Mouse (Mus musculus): ENCODE measurements around the gene Batf. TPM values are rescaled to one million over a fixed set of nuclear protein-coding genes. Genes with fewer than 3 reads are reported as not detected.
"Not testable (repeated sequence)": the region's sequence is repeated elsewhere in the genome, so short reads cannot be mapped to it uniquely, and the experiment has no call there.

Gene Batf
- polyA plus RNA-seq, 1 experiment from 2014 or later: 3.5 TPM

DNA sequence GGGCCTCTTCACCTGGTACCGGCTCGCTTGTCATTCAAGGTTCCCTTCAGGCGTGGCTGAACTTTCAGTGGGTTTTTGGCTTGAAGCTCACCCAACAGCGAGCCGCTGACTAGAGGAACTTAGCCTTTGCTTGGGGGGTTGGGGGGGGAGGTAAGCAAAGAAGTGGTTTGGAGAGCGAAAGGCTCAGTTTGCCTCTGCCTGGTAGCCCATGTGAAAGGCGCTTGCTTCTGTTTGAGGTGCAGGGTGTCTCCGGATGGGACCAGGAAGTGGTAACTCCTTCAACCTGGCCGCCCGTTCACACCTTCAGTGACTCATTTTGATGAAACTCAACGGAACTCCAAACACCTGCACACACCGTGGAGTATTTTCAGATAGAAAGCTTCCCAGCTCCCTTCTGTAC is 25.6 kb upstream of the Batf start:
- Histone ChIP-seq H3K4me1 (0 out of 2 replicates have a peak, but pooled peaks cover 2% of the 10 kb centered on the region), H3K27ac (no peak overlapping the region), H3K36me3 (no peaks in the 10 kb centered on the region), H3K4me2 (no peak overlapping the region), H3K4me3 (replicated peaks) (no peak overlapping the region), H3K9ac (no peak overlapping the region), H3K9me3 (replicated peaks) (no peaks in the 10 kb centered on the region), H3K27me3 (no peaks in the 10 kb centered on the region)
- no peak for ATAC-seq (replicated peaks; ENCODE audit: low FRiP score)
- WGBS: 93% methylated on average over 12 of the region's 12 CpGs

DNA sequence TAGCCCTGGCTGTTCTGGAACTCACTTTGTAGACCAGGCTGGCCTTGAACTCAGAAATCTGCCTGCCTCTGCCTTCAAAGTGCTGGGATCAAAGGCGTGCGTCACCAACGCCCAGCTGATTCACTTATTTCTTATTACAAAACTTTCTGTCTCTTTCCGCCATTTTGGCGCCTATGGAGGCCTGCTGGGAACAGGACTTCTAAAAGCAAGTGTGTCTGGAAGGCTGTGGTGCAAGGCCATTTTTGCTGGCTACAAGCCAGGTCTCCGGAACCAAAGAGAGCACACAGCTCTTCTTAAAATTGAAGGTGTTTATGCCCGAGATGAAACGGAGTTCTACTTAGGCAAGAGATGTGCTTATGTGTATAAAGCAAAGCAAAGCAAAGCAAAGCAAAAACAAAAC is 24.2 kb upstream of the Batf start:
- not testable (repeated sequence) for H3K4me1 ChIP-seq; H3K4me2 ChIP-seq; H3K27ac ChIP-seq; H3K9ac ChIP-seq; H3K4me3 ChIP-seq (replicated peaks); H3K9me3 ChIP-seq (replicated peaks); H3K27me3 ChIP-seq; ATAC-seq (replicated peaks; ENCODE audit: low FRiP score); H3K36me3 ChIP-seq
- WGBS: 92% methylated on average over 8 of the region's 8 CpGs

DNA sequence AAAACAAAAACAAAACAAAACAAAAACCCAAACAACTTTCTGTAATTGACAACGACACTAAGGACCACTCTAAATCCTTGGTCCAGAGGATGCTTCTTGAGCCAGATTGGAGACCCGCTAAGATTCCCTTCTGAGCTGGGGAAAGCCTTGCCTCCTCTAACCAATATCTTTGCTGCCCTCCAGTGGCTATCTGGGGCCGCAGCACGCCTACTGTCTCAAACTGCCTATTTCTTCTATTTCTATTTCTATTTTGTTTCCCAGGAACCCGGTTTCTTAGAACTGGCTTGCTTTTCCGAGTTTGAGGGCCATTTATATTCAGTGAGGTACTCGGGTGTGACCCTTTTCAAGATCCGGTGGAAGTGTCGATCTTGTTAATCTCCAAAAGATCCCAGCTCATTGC is 23.6 kb upstream of the Batf start:
- ATAC-seq (replicated peaks; ENCODE audit: low FRiP score): no peak
- Histone ChIP-seq H3K9me3 (replicated peaks) (no peaks in the 10 kb centered on the region), H3K36me3 (no peaks in the 10 kb centered on the region), H3K4me1 (0 out of 2 replicates have a peak, but pooled peaks cover 2% of the 10 kb centered on the region), H3K27ac (no peak overlapping the region), H3K4me3 (replicated peaks) (no peak overlapping the region), H3K9ac (no peak overlapping the region), H3K27me3 (no peaks in the 10 kb centered on the region), H3K4me2 (peak overlapping the region; percentile 30)
- WGBS: 11% methylated on average over 9 of the region's 9 CpGs

DNA sequence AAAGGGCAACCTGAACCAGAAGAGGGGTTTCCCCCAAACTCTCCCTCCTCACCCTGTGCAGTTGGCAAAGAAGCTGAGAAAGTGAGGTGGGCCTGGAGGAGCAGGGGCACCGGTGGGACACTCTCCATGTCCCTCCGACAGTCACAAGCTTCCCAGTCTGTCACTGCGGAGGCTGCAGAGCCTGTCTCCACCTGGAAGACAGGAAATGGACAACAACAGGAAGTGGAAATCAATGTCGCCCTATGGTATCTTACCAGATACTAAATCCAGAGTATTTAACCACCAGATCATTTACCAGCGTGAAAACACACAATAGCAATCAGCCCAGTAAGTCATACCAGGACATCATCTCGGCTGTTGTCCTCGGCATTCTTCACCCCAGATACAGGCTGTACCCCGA is 20.4 kb upstream of the Batf start:
- no peak for ATAC-seq (replicated peaks; ENCODE audit: low FRiP score)
- Histone ChIP-seq H3K27me3 (no peaks in the 10 kb centered on the region), H3K4me3 (replicated peaks) (no peak overlapping the region), H3K27ac (no peak overlapping the region), H3K4me2 (no peak overlapping the region), H3K36me3 (no peaks in the 10 kb centered on the region), H3K9me3 (replicated peaks) (no peaks in the 10 kb centered on the region), H3K4me1 (0 out of 2 replicates have a peak, but pooled peaks cover 9% of the 10 kb centered on the region), H3K9ac (no peak overlapping the region)
- 83% methylated on average over 8 of the region's 8 CpGs for WGBS

DNA sequence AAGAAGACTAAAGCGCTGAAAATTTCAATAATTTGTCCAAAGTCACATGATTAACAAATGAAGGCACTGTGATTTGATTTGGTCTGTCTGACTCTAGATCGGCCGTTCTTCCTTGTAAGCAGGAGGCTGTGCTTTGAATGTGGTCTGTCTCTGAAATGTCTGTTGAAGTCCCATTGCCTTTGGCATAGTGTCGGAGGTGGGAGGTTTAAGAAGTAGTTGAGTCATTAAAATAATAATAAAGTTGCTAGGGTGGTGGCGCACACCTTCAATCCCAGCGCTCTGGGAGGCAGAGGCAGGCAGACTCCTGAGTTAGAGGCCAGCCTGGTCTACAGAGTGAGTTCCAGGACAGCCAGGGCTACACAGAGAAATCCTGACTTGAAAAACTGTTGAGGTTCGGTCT is 19.4 kb upstream of the Batf start:
- Histone ChIP-seq H3K27me3 (no peaks in the 10 kb centered on the region), H3K27ac (no peak overlapping the region), H3K4me1 (0 out of 2 replicates have a peak, but pooled peaks cover 9% of the 10 kb centered on the region), H3K4me2 (no peak overlapping the region), H3K36me3 (no peaks in the 10 kb centered on the region), H3K9ac (no peak overlapping the region), H3K9me3 (replicated peaks) (no peaks in the 10 kb centered on the region), H3K4me3 (replicated peaks) (no peak overlapping the region)
- ATAC-seq (replicated peaks; ENCODE audit: low FRiP score): no peak
- 91% methylated on average over 7 of the region's 7 CpGs for WGBS

DNA sequence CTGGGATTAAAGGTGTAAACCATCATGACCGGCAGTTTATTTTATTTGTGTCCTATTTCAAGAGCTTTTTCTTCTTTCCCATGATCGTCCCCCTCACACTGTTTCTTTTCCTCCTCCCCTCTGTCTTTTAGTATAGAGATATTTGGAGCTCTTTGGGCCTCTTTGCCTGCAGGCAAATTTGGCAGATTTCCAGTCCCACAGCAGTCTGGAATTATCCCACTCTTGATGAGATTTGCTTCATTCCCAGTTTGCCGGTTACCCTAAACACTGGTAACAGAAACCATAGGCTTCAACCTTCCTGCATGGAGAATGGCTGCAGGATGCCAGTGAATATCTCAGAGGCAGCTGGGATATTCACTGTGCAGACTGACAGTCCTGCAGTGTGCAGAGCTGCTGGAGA is 17.8 kb upstream of the Batf start:
- ATAC-seq (replicated peaks; ENCODE audit: low FRiP score): no peak
- no peaks in the 10 kb centered on the region for H3K9me3 ChIP-seq (replicated peaks)
- no peak overlapping the region for H3K9ac ChIP-seq
- H3K27ac ChIP-seq: no peak overlapping the region
- H3K36me3 ChIP-seq: no peaks in the 10 kb centered on the region
- 56% methylated on average over 3 of the region's 3 CpGs for WGBS
- no peak overlapping the region for H3K4me2 ChIP-seq
- 0 out of 2 replicates have a peak, but pooled peaks cover 7% of the 10 kb centered on the region for H3K4me1 ChIP-seq
- H3K27me3 ChIP-seq: no peaks in the 10 kb centered on the region
- no peak overlapping the region for H3K4me3 ChIP-seq (replicated peaks)

DNA sequence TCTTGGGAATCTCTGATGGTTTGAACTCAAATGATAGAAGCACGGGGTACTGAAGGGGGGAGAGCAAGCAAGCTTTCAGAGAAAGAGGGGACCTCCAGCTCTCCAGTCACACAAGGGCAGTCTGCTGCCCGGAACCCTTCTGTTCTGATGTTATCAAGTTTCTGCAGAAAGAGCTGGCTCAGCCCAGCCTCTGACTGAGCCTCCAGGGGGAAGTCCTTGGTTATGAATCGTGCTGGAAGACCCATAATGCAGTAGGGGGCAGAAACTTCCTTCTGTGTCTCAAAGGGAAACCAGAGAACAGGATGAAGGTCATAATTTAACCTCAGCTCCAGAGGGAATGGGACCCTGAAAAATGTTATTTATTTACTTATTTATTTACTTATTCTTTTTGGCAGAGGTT is 16.4 kb upstream of the Batf start:
- Histone ChIP-seq H3K36me3 (no peaks in the 10 kb centered on the region), H3K27me3 (no peaks in the 10 kb centered on the region), H3K9me3 (replicated peaks) (no peaks in the 10 kb centered on the region), H3K27ac (peak overlapping the region; percentile 27; the same call in 1 of the 2 replicates), H3K4me3 (replicated peaks) (no peak overlapping the region), H3K4me1 (0 out of 2 replicates have a peak, but pooled peaks cover 7% of the 10 kb centered on the region), H3K4me2 (no peak overlapping the region), H3K9ac (no peak overlapping the region)
- no peak for ATAC-seq (replicated peaks; ENCODE audit: low FRiP score)
- WGBS: 43% methylated on average over 3 of the region's 3 CpGs

DNA sequence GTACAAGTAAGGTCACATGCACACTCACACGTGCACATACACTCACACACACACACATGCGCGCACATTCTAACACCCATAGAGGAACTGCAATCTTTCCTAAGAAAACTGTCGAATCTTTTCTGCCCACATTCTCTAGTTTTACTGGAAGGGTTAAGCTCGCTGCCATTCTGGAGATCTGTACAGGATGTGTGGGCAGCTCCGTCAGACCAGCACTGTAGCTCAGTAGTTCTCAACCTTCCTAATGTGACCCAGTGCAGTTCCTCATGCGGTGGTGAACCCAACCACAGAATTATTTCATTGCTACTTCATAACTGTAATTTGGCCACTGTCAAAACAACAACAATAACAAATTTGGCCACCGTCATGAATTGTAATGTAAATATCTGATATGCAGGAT is 12.6 kb upstream of the Batf start:
- no peak for ATAC-seq (replicated peaks; ENCODE audit: low FRiP score)
- Histone ChIP-seq H3K9ac (no peak overlapping the region), H3K4me1 (0 out of 2 replicates have a peak, but pooled peaks cover 4% of the 10 kb centered on the region), H3K36me3 (no peaks in the 10 kb centered on the region), H3K4me3 (replicated peaks) (no peak overlapping the region), H3K27ac (no peak overlapping the region), H3K4me2 (no peak overlapping the region), H3K27me3 (no peaks in the 10 kb centered on the region), H3K9me3 (replicated peaks) (no peaks in the 10 kb centered on the region)
- 86% methylated on average over 8 of the region's 8 CpGs for WGBS

DNA sequence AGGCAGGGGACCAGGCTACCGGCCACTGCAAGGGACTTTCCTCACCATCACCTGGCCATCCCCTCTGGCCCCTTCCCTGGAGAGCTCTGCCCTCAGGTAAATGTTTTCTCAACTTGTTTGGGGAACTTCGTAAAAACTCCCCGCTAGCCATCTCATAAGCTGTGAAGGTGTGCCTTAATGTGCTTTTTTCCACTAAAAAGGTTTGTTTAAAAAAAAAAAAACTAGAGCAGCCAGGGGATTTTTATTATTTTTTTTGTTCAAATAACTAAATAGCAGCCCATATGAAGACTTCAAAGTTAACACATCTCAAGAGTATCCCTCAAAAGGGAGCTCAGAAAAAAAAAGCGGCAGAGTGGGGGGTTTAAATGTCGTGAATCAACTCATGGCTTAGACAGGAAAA is 7.4 kb upstream of the Batf start:
- H3K9ac ChIP-seq: no peak overlapping the region
- 77% methylated on average over 5 of the region's 5 CpGs for WGBS
- H3K27ac ChIP-seq: no peak overlapping the region
- no peak overlapping the region for H3K4me2 ChIP-seq
- H3K9me3 ChIP-seq (replicated peaks): no peaks in the 10 kb centered on the region
- no peaks in the 10 kb centered on the region for H3K36me3 ChIP-seq
- H3K4me1 ChIP-seq: no peaks in the 10 kb centered on the region
- no peaks in the 10 kb centered on the region for H3K27me3 ChIP-seq
- H3K4me3 ChIP-seq (replicated peaks): no peak overlapping the region
- no peak for ATAC-seq (replicated peaks; ENCODE audit: low FRiP score)

DNA sequence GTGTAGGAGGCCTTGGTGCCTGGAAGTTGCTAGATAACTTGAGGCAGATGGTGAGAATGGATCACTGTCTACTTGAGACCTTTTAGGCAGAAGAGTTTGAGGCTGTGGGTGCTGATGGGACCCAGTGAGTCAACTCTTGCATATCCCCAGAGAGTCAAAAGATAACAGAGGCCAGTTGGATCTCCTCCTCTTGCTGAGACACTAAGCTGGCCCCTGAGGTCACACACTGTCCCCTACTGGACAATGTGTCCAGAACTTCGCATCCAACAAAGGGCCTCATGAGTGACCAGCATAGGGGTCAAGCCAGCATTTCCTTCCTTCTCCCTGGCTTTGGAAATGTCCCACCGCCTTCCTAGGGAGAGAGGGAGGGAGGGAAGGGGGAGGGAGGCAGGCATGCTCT is 6.7 kb upstream of the Batf start:
- Histone ChIP-seq H3K27me3 (no peaks in the 10 kb centered on the region), H3K9ac (no peak overlapping the region), H3K9me3 (replicated peaks) (no peaks in the 10 kb centered on the region), H3K4me2 (no peak overlapping the region), H3K36me3 (no peaks in the 10 kb centered on the region), H3K4me3 (replicated peaks) (no peak overlapping the region), H3K27ac (no peak overlapping the region), H3K4me1 (no peaks in the 10 kb centered on the region)
- no peak for ATAC-seq (replicated peaks; ENCODE audit: low FRiP score)
- WGBS: 73% methylated on average over 2 of the region's 2 CpGs

DNA sequence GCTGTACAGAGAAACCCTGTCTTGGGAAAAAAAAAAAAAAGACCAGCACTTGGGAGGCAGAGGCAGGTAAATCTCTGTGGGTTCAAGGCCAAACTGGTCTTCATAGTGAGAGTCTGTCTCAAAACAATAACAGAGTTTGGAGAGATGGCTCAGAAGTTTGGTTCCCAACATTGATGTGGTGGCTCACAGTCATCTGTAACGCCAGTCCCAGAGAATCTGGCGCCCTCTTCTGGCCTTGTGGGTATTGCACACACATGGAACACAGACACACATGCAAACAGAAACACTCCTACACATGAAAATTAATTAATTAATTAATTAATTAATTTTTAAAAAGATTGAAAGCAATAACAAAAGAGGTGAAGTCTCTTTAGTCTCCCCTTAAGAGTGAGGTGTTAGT is 4.1 kb upstream of the Batf start:
- Histone ChIP-seq H3K27me3 (no peaks in the 10 kb centered on the region), H3K36me3 (no peaks in the 10 kb centered on the region), H3K9me3 (replicated peaks) (no peaks in the 10 kb centered on the region), H3K4me3 (replicated peaks) (no peak overlapping the region), H3K4me1 (peaks cover 10% of the 10 kb centered on the region), H3K27ac (no peak overlapping the region), H3K4me2 (no peak overlapping the region), H3K9ac (no peak overlapping the region)
- WGBS: 48% methylated on average over 2 of the region's 2 CpGs
- no peak for ATAC-seq (replicated peaks; ENCODE audit: low FRiP score)

DNA sequence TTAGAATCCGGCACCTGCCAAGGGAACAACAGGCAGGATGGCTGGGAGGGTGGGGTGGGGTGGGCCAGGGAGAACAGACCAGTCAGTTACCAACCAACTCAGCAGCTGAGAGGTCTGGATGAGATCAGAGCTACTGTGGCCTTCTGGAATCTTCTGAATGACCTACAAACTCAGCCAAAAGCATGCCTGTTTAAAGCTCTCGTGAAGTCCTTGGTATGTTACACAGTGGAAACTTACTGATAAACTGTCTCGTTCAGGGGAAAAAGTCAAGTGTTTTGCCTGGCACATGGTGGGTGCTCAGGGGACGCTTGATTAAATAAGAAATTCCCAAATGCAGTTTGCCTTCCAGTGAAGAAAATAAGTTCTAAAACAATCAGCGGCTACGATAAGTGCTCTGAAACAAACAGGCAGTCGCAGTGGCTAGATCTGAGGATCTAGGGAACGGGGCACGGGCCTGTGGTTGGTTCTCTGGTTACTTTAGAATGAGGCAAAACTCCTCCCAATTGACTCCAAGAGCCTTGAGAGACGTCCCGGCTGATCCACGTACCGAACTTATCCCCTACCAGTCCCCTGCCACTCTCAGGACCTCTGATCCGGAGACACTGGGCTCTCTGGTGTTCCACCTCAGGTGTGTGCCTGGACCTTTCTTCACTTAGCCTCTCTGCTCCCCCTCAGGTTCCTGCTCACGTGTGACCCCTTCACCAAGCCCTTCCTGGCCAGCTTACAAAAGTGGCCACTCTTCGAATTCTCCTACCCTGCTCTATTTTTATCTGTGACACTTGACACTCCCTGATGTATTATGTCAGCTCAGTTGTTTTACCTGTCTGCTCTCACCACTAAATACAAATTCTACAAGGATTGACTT is 1.8 kb upstream of the Batf start:
- no peak overlapping the region for H3K27ac ChIP-seq
- H3K27me3 ChIP-seq: no peaks in the 10 kb centered on the region
- H3K4me2 ChIP-seq: no peak overlapping the region

DNA sequence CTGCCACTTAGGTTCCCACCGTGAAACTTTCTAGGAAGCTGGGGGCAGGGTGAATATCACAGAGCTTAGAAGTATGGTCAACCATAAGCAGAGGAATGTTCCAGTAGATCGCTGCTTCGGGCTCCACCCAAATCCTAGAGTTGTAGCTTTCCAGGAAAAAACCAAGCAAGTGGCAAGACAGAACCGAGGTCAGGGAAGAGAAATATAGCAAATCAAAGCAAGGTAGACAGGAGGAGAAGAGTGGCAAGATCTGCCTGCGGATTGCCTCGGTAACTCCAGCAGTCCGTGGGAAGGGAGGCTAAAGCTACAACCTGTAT is 706 bp downstream of the Batf start:
- H3K9ac ChIP-seq: no peak overlapping the region
- no peak overlapping the region for H3K27ac ChIP-seq
- no peaks in the 10 kb centered on the region for H3K27me3 ChIP-seq
- H3K4me3 ChIP-seq (replicated peaks): peak overlapping the region; percentile 26; the same call in 1 of the 2 replicates
- no peaks in the 10 kb centered on the region for H3K9me3 ChIP-seq (replicated peaks)
- ATAC-seq (replicated peaks; ENCODE audit: low FRiP score): no peak
- peak overlapping the region; percentile 51 for H3K4me2 ChIP-seq
- 74% methylated on average over 7 of the region's 7 CpGs for WGBS
- H3K36me3 ChIP-seq: no peaks in the 10 kb centered on the region
- peaks cover 10% of the 10 kb centered on the region for H3K4me1 ChIP-seq

More for the DNA sequence above, 1.8 kb upstream of the Batf start:
- Histone ChIP-seq H3K4me3 (replicated peaks) (no peak overlapping the region), H3K36me3 (no peaks in the 10 kb centered on the region), H3K4me1 (peaks cover 10% of the 10 kb centered on the region), H3K9ac (no peak overlapping the region), H3K9me3 (replicated peaks) (no peaks in the 10 kb centered on the region)
- ATAC-seq (replicated peaks; ENCODE audit: low FRiP score): no peak
- 82% methylated on average over 16 of the region's 16 CpGs for WGBS
